Mouse (Mus musculus): Measurements from ENCODE around the gene Gm10840. TPM values are rescaled to one million over a fixed set of nuclear protein-coding genes. Genes with fewer than 3 reads are reported as not detected.
A peak's percentile ranks its signal among the peaks of the same experiment; 100 is the strongest.

Gm10840 gene
- polyA plus RNA-seq, 1 experiment: not detected

GRCm38 (mm10) chr11:106178036-106178782 lies 17.6 kb downstream of the Gm10840 start:
- H3K4me3 ChIP-seq (ENCODE audit: low read depth, low read length): no peak overlapping the region
- H3K27me3 ChIP-seq (ENCODE audit: control insufficient read depth, insufficient read depth, low read length, poor library complexity, severe bottlenecking): no peaks in the 10 kb centered on the region
- no peak overlapping the region for H3K9ac ChIP-seq (ENCODE audit: low read depth, poor library complexity, severe bottlenecking)

GRCm38 (mm10) chr11:106179711-106180448 lies 19.2 kb downstream of the Gm10840 start:
- no peak overlapping the region for H3K27ac ChIP-seq (ENCODE audit: insufficient read depth, low read length)
- H3K9ac ChIP-seq (ENCODE audit: low read depth, poor library complexity, severe bottlenecking): no peak overlapping the region
- TF ChIP-seq POLR2A (IDR thresholded peaks at IDR 0.05; ENCODE audit: insufficient read depth, low read length): no peak
- TF ChIP-seq EP300 (IDR thresholded peaks at IDR 0.05; ENCODE audit: insufficient read depth, low read depth, low read length): no peak
- TF ChIP-seq CTCF (IDR thresholded peaks at IDR 0.05; ENCODE audit: low read depth, low read length): no peak
- H3K4me1 ChIP-seq (ENCODE audit: control insufficient read depth, insufficient read depth, low read length): no peaks in the 10 kb centered on the region
- H3K4me3 ChIP-seq (ENCODE audit: low read depth, low read length): no peak overlapping the region
- no peaks in the 10 kb centered on the region for H3K27me3 ChIP-seq (ENCODE audit: control insufficient read depth, insufficient read depth, low read length, poor library complexity, severe bottlenecking)
- peaks cover 5% of the 10 kb centered on the region; the same call in 1 of the 2 replicates for H3K36me3 ChIP-seq (ENCODE audit: control insufficient read depth, insufficient read depth, low read length, poor library complexity, severe bottlenecking)
- H3K9me3 ChIP-seq (replicated peaks; ENCODE audit: control insufficient read depth, insufficient read depth, low read length, poor library complexity, severe bottlenecking): no peaks in the 10 kb centered on the region

More at GRCm38 (mm10) chr11:106178036-106178782, 17.6 kb downstream of the Gm10840 start:
- no peaks in the 10 kb centered on the region for H3K9me3 ChIP-seq (replicated peaks; ENCODE audit: control insufficient read depth, insufficient read depth, low read length, poor library complexity, severe bottlenecking)
- H3K36me3 ChIP-seq (ENCODE audit: control insufficient read depth, insufficient read depth, low read length, poor library complexity, severe bottlenecking): no peaks in the 10 kb centered on the region; the same call in 1 of the 2 replicates
- TF ChIP-seq POLR2A (IDR thresholded peaks at IDR 0.05; ENCODE audit: insufficient read depth, low read length): no peak
- H3K4me1 ChIP-seq (ENCODE audit: control insufficient read depth, insufficient read depth, low read length): no peaks in the 10 kb centered on the region
- H3K27ac ChIP-seq (ENCODE audit: insufficient read depth, low read length): no peak overlapping the region

- no peaks in the 10 kb centered on the region for H3K9me3 ChIP-seq (replicated peaks; ENCODE audit: control insufficient read depth, insufficient read depth, low read length, poor library complexity, severe bottlenecking)
- peaks cover 5% of the 10 kb centered on the region; the same call in 1 of the 2 replicates for H3K36me3 ChIP-seq (ENCODE audit: control insufficient read depth, insufficient read depth, low read length, poor library complexity, severe bottlenecking)
- H3K4me3 ChIP-seq (ENCODE audit: low read depth, low read length): no peak overlapping the region
- H3K9ac ChIP-seq (ENCODE audit: low read depth, poor library complexity, severe bottlenecking): no peak overlapping the region
- H3K4me1 ChIP-seq (ENCODE audit: control insufficient read depth, insufficient read depth, low read length): no peaks in the 10 kb centered on the region
- no peaks in the 10 kb centered on the region for H3K27me3 ChIP-seq (ENCODE audit: control insufficient read depth, insufficient read depth, low read length, poor library complexity, severe bottlenecking)
- no peak overlapping the region for H3K27ac ChIP-seq (ENCODE audit: insufficient read depth, low read length)
- TF ChIP-seq POLR2A (IDR thresholded peaks at IDR 0.05; ENCODE audit: insufficient read depth, low read length) (no peak), CTCF (IDR thresholded peaks at IDR 0.05; ENCODE audit: low read depth, low read length) (no peak), EP300 (IDR thresholded peaks at IDR 0.05; ENCODE audit: insufficient read depth, low read depth, low read length) (no peak)
Measured at GRCm38 (mm10) chr11:106180449-106180801, 19.8 kb downstream of the Gm10840 start.

GRCm38 (mm10) chr11:106187326-106187725 lies 26.7 kb downstream of the Gm10840 start:
- no peaks in the 10 kb centered on the region for H3K9me3 ChIP-seq (replicated peaks; ENCODE audit: control insufficient read depth, insufficient read depth, low read length, poor library complexity, severe bottlenecking)
- peak overlapping the region; percentile 63 for H3K27ac ChIP-seq (ENCODE audit: insufficient read depth, low read length)
- TF ChIP-seq POLR2A (IDR thresholded peaks at IDR 0.05; ENCODE audit: insufficient read depth, low read length): no peak
- no peak overlapping the region for H3K9ac ChIP-seq (ENCODE audit: low read depth, poor library complexity, severe bottlenecking)
- no peaks in the 10 kb centered on the region for H3K27me3 ChIP-seq (ENCODE audit: control insufficient read depth, insufficient read depth, low read length, poor library complexity, severe bottlenecking)
- H3K4me3 ChIP-seq (ENCODE audit: low read depth, low read length): no peak overlapping the region
- no peaks in the 10 kb centered on the region for H3K4me1 ChIP-seq (ENCODE audit: control insufficient read depth, insufficient read depth, low read length)
- peaks cover 5% of the 10 kb centered on the region; the same call in 1 of the 2 replicates for H3K36me3 ChIP-seq (ENCODE audit: control insufficient read depth, insufficient read depth, low read length, poor library complexity, severe bottlenecking)

GRCm38 (mm10) chr11:106191716-106192115 lies 31.1 kb downstream of the Gm10840 start:
- H3K27ac ChIP-seq (ENCODE audit: insufficient read depth, low read length): no peak overlapping the region
- H3K9me3 ChIP-seq (replicated peaks; ENCODE audit: control insufficient read depth, insufficient read depth, low read length, poor library complexity, severe bottlenecking): no peaks in the 10 kb centered on the region
- no peaks in the 10 kb centered on the region for H3K27me3 ChIP-seq (ENCODE audit: control insufficient read depth, insufficient read depth, low read length, poor library complexity, severe bottlenecking)
- no peak overlapping the region for H3K9ac ChIP-seq (ENCODE audit: low read depth, poor library complexity, severe bottlenecking)
- no peaks in the 10 kb centered on the region for H3K4me1 ChIP-seq (ENCODE audit: control insufficient read depth, insufficient read depth, low read length)
- H3K36me3 ChIP-seq (ENCODE audit: control insufficient read depth, insufficient read depth, low read length, poor library complexity, severe bottlenecking): no peaks in the 10 kb centered on the region
- H3K4me3 ChIP-seq (ENCODE audit: low read depth, low read length): no peak overlapping the region
- TF ChIP-seq EP300 (IDR thresholded peaks at IDR 0.05; ENCODE audit: insufficient read depth, low read depth, low read length) (no peak), CTCF (IDR thresholded peaks at IDR 0.05; ENCODE audit: low read depth, low read length) (no peak), POLR2A (IDR thresholded peaks at IDR 0.05; ENCODE audit: insufficient read depth, low read length) (no peak)

GRCm38 (mm10) chr11:106192241-106192640 lies 31.6 kb downstream of the Gm10840 start:
- Histone ChIP-seq H3K9ac (ENCODE audit: low read depth, poor library complexity, severe bottlenecking) (peak overlapping the region; percentile 86), H3K27me3 (ENCODE audit: control insufficient read depth, insufficient read depth, low read length, poor library complexity, severe bottlenecking) (no peaks in the 10 kb centered on the region), H3K9me3 (replicated peaks; ENCODE audit: control insufficient read depth, insufficient read depth, low read length, poor library complexity, severe bottlenecking) (no peaks in the 10 kb centered on the region), H3K4me3 (ENCODE audit: low read depth, low read length) (no peak overlapping the region), H3K27ac (ENCODE audit: insufficient read depth, low read length) (no peak overlapping the region), H3K36me3 (ENCODE audit: control insufficient read depth, insufficient read depth, low read length, poor library complexity, severe bottlenecking) (no peaks in the 10 kb centered on the region), H3K4me1 (ENCODE audit: control insufficient read depth, insufficient read depth, low read length) (no peaks in the 10 kb centered on the region)
- TF ChIP-seq EP300 (IDR thresholded peaks at IDR 0.05; ENCODE audit: insufficient read depth, low read depth, low read length) (no peak), CTCF (IDR thresholded peaks at IDR 0.05; ENCODE audit: low read depth, low read length) (no peak), POLR2A (IDR thresholded peaks at IDR 0.05; ENCODE audit: insufficient read depth, low read length) (no peak)

Data from ES-Bruce4 (cell line).